Mouse (Mus musculus) erythroblast, embryonic 14.5 days (primary cell): ENCODE measurements around the gene Gstm5.

Experiments
- GATA1 ChIP-seq: IDR thresholded peaks from 2 replicates; pipeline ENCODE4 v1.6.1; 2012; ENCODE audit warnings: low read length, inconsistent platforms, mixed read lengths
- TAL1 ChIP-seq: IDR thresholded peaks from 3 replicates; pipeline ENCODE4 v1.6.1; 2012; ENCODE audit warnings: low read length, inconsistent platforms, mixed read lengths

- TF ChIP-seq TAL1 (no peak), GATA1 (no peak)
Measured at GRCm38 (mm10) chr3:107846835-107847234, 48.8 kb upstream of the Gstm5 start.
